Mouse (Mus musculus): ENCODE measurements around the gene Acin1.

Acin1 gene

GRCm38 (mm10) chr14:54686522-54687143, at the start of gene Acin1:
Gene Acin1 (minus strand): TSS chr14:54686931.
- peak; percentile 100 for DNase-seq

- DNase-seq, result no peak
These were observed 48.5 kb upstream of the Acin1 start for GRCm38 (mm10) chr14:54735221-54735620.

GRCm38 (mm10) chr14:54734004-54734403, 47.3 kb upstream of the Acin1 start:
- DNase-seq, result no peak

GRCm38 (mm10) chr14:54732206-54732605, 45.5 kb upstream of the Acin1 start:
- no peak for DNase-seq

- DNase-seq, result no peak
These were observed 43.6 kb upstream of the Acin1 start for GRCm38 (mm10) chr14:54730305-54730704.

GRCm38 (mm10) chr14:54728823-54729653, 42.3 kb upstream of the Acin1 start:
- no peak for DNase-seq

- no peak for DNase-seq
These were observed 40.8 kb upstream of the Acin1 start for GRCm38 (mm10) chr14:54727565-54727964.

- DNase-seq, result no peak
These were observed 37.3 kb upstream of the Acin1 start for GRCm38 (mm10) chr14:54724049-54724448.

GRCm38 (mm10) chr14:54721711-54722110, 35.0 kb upstream of the Acin1 start:
- no peak for DNase-seq

GRCm38 (mm10) chr14:54720654-54721350, 34.1 kb upstream of the Acin1 start:
- no peak for DNase-seq

- DNase-seq, result no peak
These were observed 33.3 kb upstream of the Acin1 start for GRCm38 (mm10) chr14:54720041-54720440.

- DNase-seq, result no peak
These were observed 28.7 kb upstream of the Acin1 start for GRCm38 (mm10) chr14:54715402-54715801.

GRCm38 (mm10) chr14:54714617-54715081, 27.9 kb upstream of the Acin1 start:
- peak; percentile 33 to 53 for DNase-seq

GRCm38 (mm10) chr14:54714121-54714520, 27.4 kb upstream of the Acin1 start:
- DNase-seq, result peak; percentile 68 to 76

GRCm38 (mm10) chr14:54712861-54713260, 26.1 kb upstream of the Acin1 start:
- DNase-seq, result peak; percentile 37 to 57

GRCm38 (mm10) chr14:54712074-54712473, 25.3 kb upstream of the Acin1 start, which contains the start of gene Cebpe:
Gene Cebpe (minus strand): TSS chr14:54712174.
- DNase-seq, result no peak

GRCm38 (mm10) chr14:54709054-54709453, 22.3 kb upstream of the Acin1 start:
- DNase-seq, result no peak

- peak in 1 of 2 experiments; percentile 39 for DNase-seq
These were observed 20.0 kb upstream of the Acin1 start for GRCm38 (mm10) chr14:54706589-54707320.

- no peak for DNase-seq
These were observed 19.1 kb upstream of the Acin1 start for GRCm38 (mm10) chr14:54705844-54706243.

- no peak for DNase-seq
These were observed 16.5 kb upstream of the Acin1 start for GRCm38 (mm10) chr14:54703207-54703606.

GRCm38 (mm10) chr14:54701298-54701697, 14.6 kb upstream of the Acin1 start:
- DNase-seq, result peak; percentile 92

- no peak for DNase-seq
These were observed 12.9 kb upstream of the Acin1 start for GRCm38 (mm10) chr14:54699586-54699985.

GRCm38 (mm10) chr14:54698733-54699132, 12.0 kb upstream of the Acin1 start, which contains the start of gene Gm29776:
Gene Gm29776 (minus strand): TSS chr14:54698833.
- DNase-seq, result no peak

All from kidney, postnatal 4 days (tissue).